Mouse (Mus musculus) lung, adult 18-20 months (tissue): Measurements from ENCODE around the gene Sox10.

Experiments used
- DNase-seq, 2 experiments: peaks; one replicate each; pipeline ENCODE4 v3.0.0; 2022; ENCODE audit warnings: mixed read lengths in 2 of 2

Gene Sox10

GRCm38 (mm10) chr15:79122119-79122518 is 42.9 kb downstream of the Sox10 start:
- DNase-seq: no peak

- no peak for DNase-seq
These were observed 45.5 kb downstream of the Sox10 start for GRCm38 (mm10) chr15:79119491-79119890.

- no peak for DNase-seq
These were observed 49.8 kb downstream of the Sox10 start for GRCm38 (mm10) chr15:79115276-79115675.

- DNase-seq: no peak
These were observed 53.3 kb downstream of the Sox10 start for GRCm38 (mm10) chr15:79111774-79112173.

- no peak for DNase-seq
These were observed 54.5 kb downstream of the Sox10 start for GRCm38 (mm10) chr15:79110528-79110927.

GRCm38 (mm10) chr15:79110031-79110430 is 55.0 kb downstream of the Sox10 start:
- DNase-seq: no peak

- DNase-seq: peak in 1 of 2 experiments; percentile 38
These were observed 55.6 kb downstream of the Sox10 start for GRCm38 (mm10) chr15:79109321-79109934.

GRCm38 (mm10) chr15:79108421-79109320 is 56.4 kb downstream of the Sox10 start, which contains the start of gene Micall1:
Gene Micall1, plus strand, starts transcription at chr15:79108898.
- DNase-seq: peak; percentile 79 to 85

- DNase-seq: no peak
These were observed 57.1 kb downstream of the Sox10 start for GRCm38 (mm10) chr15:79107966-79108365.

- DNase-seq: no peak
These were observed 59.2 kb downstream of the Sox10 start for GRCm38 (mm10) chr15:79105804-79106203.
